Mouse (Mus musculus): ENCODE data around the gene Adcy1. TPM values are rescaled to one million over a fixed set of nuclear protein-coding genes. Genes with fewer than 3 reads are reported as not detected.

Gene Adcy1
- total and polyA plus RNA-seq, 2 experiments: under 0.01 to 0.16 TPM

DNA sequence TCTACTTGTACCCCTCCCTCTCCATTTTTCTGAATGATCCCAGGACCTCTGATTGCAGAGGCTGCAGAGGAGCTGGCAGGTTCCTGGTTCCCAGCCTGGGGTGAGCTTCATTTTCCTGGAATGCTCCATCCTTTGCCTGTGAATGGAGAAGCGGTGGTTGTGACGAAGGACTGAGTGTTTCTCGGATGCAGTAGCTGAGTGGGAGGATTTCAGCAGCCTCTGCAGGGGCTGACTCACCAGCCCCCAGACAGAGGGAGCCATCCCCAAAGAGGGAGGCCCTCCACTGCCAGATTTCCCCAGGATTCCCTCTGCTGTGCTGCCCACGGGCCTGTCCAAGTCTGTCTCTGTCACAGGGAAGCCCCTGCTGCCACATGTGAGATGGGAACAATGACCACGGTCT, 71.0 kb downstream of the Adcy1 start:
- DNase-seq (ENCODE audit: extremely low read depth, low read depth, low spot score): no peak
- Histone ChIP-seq H3K79me2 (ENCODE audit: control insufficient read depth, insufficient read depth, low read length) (no peaks in the 10 kb centered on the region), H3K4me1 (ENCODE audit: control insufficient read depth, insufficient read depth, low read length) (peaks cover 25% of the 10 kb centered on the region), H3K27me3 (ENCODE audit: control insufficient read depth, insufficient read depth, low read length) (no peaks in the 10 kb centered on the region), H3K27ac (replicated peaks; ENCODE audit: insufficient read depth, low read depth, low read length) (peak overlapping the region; percentile 81), H3K9ac (ENCODE audit: low read depth, low read length) (no peak overlapping the region), H3K36me3 (ENCODE audit: control insufficient read depth, insufficient read depth, low read length) (no peaks in the 10 kb centered on the region), H3K4me3 (ENCODE audit: insufficient read depth, low read depth, low read length) (no peak overlapping the region)
- TF ChIP-seq CTCF (IDR thresholded peaks at IDR 0.05; ENCODE audit: low read depth, low read length) (no peak), POLR2A (IDR thresholded peaks at IDR 0.05; ENCODE audit: extremely low read depth, insufficient read depth, low read length) (no peak)
- WGBS: 82% methylated on average over 5 of the region's 5 CpGs

GRCm38 (mm10) chr11:7135301-7135700, 72.0 kb downstream of the Adcy1 start:
- peak; percentile 93 for DNase-seq (ENCODE audit: extremely low read depth, low read depth, low spot score)
- H3K27ac ChIP-seq (replicated peaks; ENCODE audit: insufficient read depth, low read depth, low read length): peak overlapping the region; percentile 81
- WGBS: 21% methylated on average over 6 of the region's 6 CpGs
- no peaks in the 10 kb centered on the region for H3K36me3 ChIP-seq (ENCODE audit: control insufficient read depth, insufficient read depth, low read length)
- H3K27me3 ChIP-seq (ENCODE audit: control insufficient read depth, insufficient read depth, low read length): no peaks in the 10 kb centered on the region
- no peaks in the 10 kb centered on the region for H3K79me2 ChIP-seq (ENCODE audit: control insufficient read depth, insufficient read depth, low read length)
- no peak overlapping the region for H3K9ac ChIP-seq (ENCODE audit: low read depth, low read length)
- peaks cover 25% of the 10 kb centered on the region for H3K4me1 ChIP-seq (ENCODE audit: control insufficient read depth, insufficient read depth, low read length)
- no peak overlapping the region for H3K4me3 ChIP-seq (ENCODE audit: insufficient read depth, low read depth, low read length)
- no peak for TF ChIP-seq POLR2A (IDR thresholded peaks at IDR 0.05; ENCODE audit: extremely low read depth, insufficient read depth, low read length)
- no peak for TF ChIP-seq CTCF (IDR thresholded peaks at IDR 0.05; ENCODE audit: low read depth, low read length)

DNA sequence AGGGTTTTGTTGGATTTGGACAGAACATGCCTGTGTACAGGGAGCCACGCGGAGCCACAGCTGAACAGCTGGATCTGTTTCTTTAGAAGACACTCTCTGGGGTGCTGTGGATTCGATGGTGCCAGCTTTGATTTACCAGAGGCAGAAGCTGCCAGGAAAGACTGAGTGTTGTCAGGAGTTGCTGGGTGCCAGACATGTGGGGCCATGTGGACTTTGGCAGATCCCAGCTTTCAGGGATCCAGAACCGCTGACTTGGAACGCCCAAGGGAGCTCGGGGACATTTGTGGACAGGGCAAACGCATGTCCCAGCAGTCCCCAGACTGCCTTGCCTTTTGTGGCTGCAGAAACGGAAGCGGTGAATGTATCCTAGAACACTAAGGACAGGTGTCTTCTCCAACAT, 72.5 kb downstream of the Adcy1 start:
- peaks cover 25% of the 10 kb centered on the region for H3K4me1 ChIP-seq (ENCODE audit: control insufficient read depth, insufficient read depth, low read length)
- DNase-seq (ENCODE audit: extremely low read depth, low read depth, low spot score): peak; percentile 98
- 22% methylated on average over 9 of the region's 9 CpGs for WGBS
- peak overlapping the region; percentile 81 for H3K27ac ChIP-seq (replicated peaks; ENCODE audit: insufficient read depth, low read depth, low read length)
- no peak overlapping the region for H3K4me3 ChIP-seq (ENCODE audit: insufficient read depth, low read depth, low read length)
- H3K27me3 ChIP-seq (ENCODE audit: control insufficient read depth, insufficient read depth, low read length): no peaks in the 10 kb centered on the region
- H3K79me2 ChIP-seq (ENCODE audit: control insufficient read depth, insufficient read depth, low read length): no peaks in the 10 kb centered on the region
- no peak for TF ChIP-seq CTCF (IDR thresholded peaks at IDR 0.05; ENCODE audit: low read depth, low read length)
- no peak for TF ChIP-seq POLR2A (IDR thresholded peaks at IDR 0.05; ENCODE audit: extremely low read depth, insufficient read depth, low read length)
- no peak overlapping the region for H3K9ac ChIP-seq (ENCODE audit: low read depth, low read length)
- H3K36me3 ChIP-seq (ENCODE audit: control insufficient read depth, insufficient read depth, low read length): no peaks in the 10 kb centered on the region

DNA sequence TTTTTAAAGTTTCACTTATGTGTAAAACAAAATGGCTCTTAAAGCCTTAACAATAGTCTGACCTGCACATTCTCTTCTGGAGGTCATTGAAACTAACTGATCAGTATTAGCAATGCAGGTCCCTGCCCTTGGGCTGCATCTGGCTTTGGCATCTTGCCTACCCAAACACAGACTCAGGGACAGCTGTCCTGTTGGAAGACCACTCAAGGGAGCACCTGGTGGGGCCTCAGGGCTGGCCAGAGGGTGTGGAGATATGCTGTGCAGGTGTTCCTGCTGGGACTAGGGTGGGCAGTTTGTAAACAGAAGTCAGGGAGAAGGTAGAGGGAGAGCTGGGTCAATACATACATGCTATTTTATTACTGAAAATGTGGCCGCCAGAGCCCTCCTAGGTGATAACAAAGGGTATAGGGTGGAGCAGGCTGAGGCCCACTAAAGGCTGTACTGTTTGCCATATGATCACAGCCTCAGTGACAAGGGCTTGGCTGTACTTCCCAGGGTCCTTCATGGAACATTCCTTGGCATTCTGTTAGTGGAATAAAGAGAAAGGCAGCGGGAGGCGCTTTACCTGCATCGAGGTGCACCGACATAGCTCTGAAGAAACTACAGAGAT, 73.1 kb downstream of the Adcy1 start:
- peaks cover 25% of the 10 kb centered on the region for H3K4me1 ChIP-seq (ENCODE audit: control insufficient read depth, insufficient read depth, low read length)
- peak overlapping the region; percentile 14; the same call in 1 of the 2 replicates for H3K27ac ChIP-seq (replicated peaks; ENCODE audit: insufficient read depth, low read depth, low read length)
- 89% methylated on average over 5 of the region's 5 CpGs for WGBS
- H3K9ac ChIP-seq (ENCODE audit: low read depth, low read length): no peak overlapping the region
- no peak for DNase-seq (ENCODE audit: extremely low read depth, low read depth, low spot score)
- TF ChIP-seq POLR2A (IDR thresholded peaks at IDR 0.05; ENCODE audit: extremely low read depth, insufficient read depth, low read length): no peak
- no peaks in the 10 kb centered on the region for H3K27me3 ChIP-seq (ENCODE audit: control insufficient read depth, insufficient read depth, low read length)
- H3K36me3 ChIP-seq (ENCODE audit: control insufficient read depth, insufficient read depth, low read length): no peaks in the 10 kb centered on the region
- no peak overlapping the region for H3K4me3 ChIP-seq (ENCODE audit: insufficient read depth, low read depth, low read length)
- no peaks in the 10 kb centered on the region for H3K79me2 ChIP-seq (ENCODE audit: control insufficient read depth, insufficient read depth, low read length)

GRCm38 (mm10) chr11:7138370-7138769, 75.1 kb downstream of the Adcy1 start:
- no peak for TF ChIP-seq CTCF (IDR thresholded peaks at IDR 0.05; ENCODE audit: low read depth, low read length)
- no peak for TF ChIP-seq POLR2A (IDR thresholded peaks at IDR 0.05; ENCODE audit: extremely low read depth, insufficient read depth, low read length)
- no peak for DNase-seq (ENCODE audit: extremely low read depth, low read depth, low spot score)
- peaks cover 24% of the 10 kb centered on the region for H3K4me1 ChIP-seq (ENCODE audit: control insufficient read depth, insufficient read depth, low read length)
- no peak overlapping the region for H3K27ac ChIP-seq (replicated peaks; ENCODE audit: insufficient read depth, low read depth, low read length)
- H3K9ac ChIP-seq (ENCODE audit: low read depth, low read length): no peak overlapping the region
- no peaks in the 10 kb centered on the region for H3K79me2 ChIP-seq (ENCODE audit: control insufficient read depth, insufficient read depth, low read length)
- no peaks in the 10 kb centered on the region for H3K36me3 ChIP-seq (ENCODE audit: control insufficient read depth, insufficient read depth, low read length)
- 89% methylated on average over 8 of the region's 8 CpGs for WGBS
- no peaks in the 10 kb centered on the region for H3K27me3 ChIP-seq (ENCODE audit: control insufficient read depth, insufficient read depth, low read length)
- no peak overlapping the region for H3K4me3 ChIP-seq (ENCODE audit: insufficient read depth, low read depth, low read length)

DNA sequence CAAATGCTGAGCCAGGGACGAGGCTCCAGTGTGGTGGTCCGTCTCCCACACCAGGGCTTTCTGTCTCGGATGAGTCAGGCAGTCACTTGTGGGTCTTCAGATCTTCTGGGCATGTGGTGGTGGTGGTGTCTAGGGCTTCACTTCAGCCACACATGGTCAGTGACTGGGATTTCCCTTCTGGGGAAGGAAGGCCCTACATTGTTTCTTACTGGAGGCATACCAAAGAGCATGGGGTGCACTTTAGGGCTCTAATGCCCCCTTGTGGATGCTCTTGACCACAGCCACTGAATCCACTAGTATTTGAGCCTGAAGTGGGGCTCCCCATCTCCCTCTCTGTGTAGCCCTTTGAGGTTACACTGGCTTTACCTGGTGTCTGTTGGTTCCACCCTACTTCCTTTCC, 77.2 kb downstream of the Adcy1 start:
- H3K79me2 ChIP-seq (ENCODE audit: control insufficient read depth, insufficient read depth, low read length): no peaks in the 10 kb centered on the region

More for the DNA sequence above, 77.2 kb downstream of the Adcy1 start:
- DNase-seq (ENCODE audit: extremely low read depth, low read depth, low spot score): peak; percentile 45
- Histone ChIP-seq H3K4me1 (ENCODE audit: control insufficient read depth, insufficient read depth, low read length) (peaks cover 11% of the 10 kb centered on the region), H3K9ac (ENCODE audit: low read depth, low read length) (no peak overlapping the region), H3K4me3 (ENCODE audit: insufficient read depth, low read depth, low read length) (no peak overlapping the region), H3K36me3 (ENCODE audit: control insufficient read depth, insufficient read depth, low read length) (no peaks in the 10 kb centered on the region), H3K27me3 (ENCODE audit: control insufficient read depth, insufficient read depth, low read length) (no peaks in the 10 kb centered on the region), H3K27ac (replicated peaks; ENCODE audit: insufficient read depth, low read depth, low read length) (no peak overlapping the region)
- no peak for TF ChIP-seq POLR2A (IDR thresholded peaks at IDR 0.05; ENCODE audit: extremely low read depth, insufficient read depth, low read length)
- peak; percentile 74 for TF ChIP-seq CTCF (IDR thresholded peaks at IDR 0.05; ENCODE audit: low read depth, low read length)
- WGBS: 94% methylated on average over 3 of the region's 3 CpGs

Data from liver, adult 2 months (tissue).